In the genomic region with DNA sequence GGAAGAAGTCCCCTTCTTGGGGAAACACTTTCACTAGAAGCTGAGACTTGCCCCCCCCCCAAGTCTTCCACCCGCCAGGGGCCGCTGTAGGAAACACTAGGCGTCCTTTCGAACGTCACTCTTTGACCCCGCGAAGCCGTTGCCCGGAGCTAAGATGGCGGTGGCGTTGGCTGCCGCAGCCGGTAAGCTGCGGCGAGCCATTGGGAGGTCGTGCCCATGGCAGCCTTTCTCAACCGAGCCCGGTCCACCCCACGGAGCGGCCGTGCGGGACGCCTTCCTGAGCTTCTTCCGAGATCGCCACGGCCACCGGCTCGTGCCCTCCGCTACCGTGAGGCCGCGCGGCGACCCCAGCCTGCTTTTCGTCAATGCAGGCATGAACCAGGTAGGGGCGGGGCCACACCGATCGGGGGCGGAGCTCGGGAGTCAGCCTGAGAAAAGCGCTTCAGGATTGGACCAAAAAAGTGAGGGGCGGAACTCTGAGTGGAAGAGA, we compare ENCODE assay signal across 8 mouse cellular contexts. TPM values are rescaled to one million over a fixed set of nuclear protein-coding genes. Genes with fewer than 3 reads are reported as not detected.
DNase-seq lines count a peak whose midpoint lies in the region; ATAC-seq and TF ChIP-seq lines count a peak whose summit lies in the region.

Gene Aars2, plus strand, starts transcription at position 142 of the 490 bp plus-strand sequence.

- peak within 1 kb of the TSS; percentile 93 for H3K9ac ChIP-seq in heart, embryonic 11.5 days (ENCODE audit: low read depth, low read length)
- peak within 1 kb of the TSS; percentile 90 for H3K9ac ChIP-seq in kidney, embryonic 16.5 days (replicated peaks; ENCODE audit: low read length)
- peak within 1 kb of the TSS; percentile 91 for H3K9ac ChIP-seq in liver, adult 2 months (ENCODE audit: low read depth, low read length)

- H3ac ChIP-seq in myocyte (ENCODE audit: control insufficient read depth, insufficient read length), result peak within 1 kb of the TSS; percentile 78

- peak within 1 kb of the TSS; percentile 77; the same call in 1 of the 2 replicates for H3K27ac ChIP-seq in heart, embryonic 11.5 days (ENCODE audit: low read depth, low read length)
- H3K27ac ChIP-seq in kidney, embryonic 16.5 days (ENCODE audit: low read length), result peak within 1 kb of the TSS; percentile 84
- H3K27ac ChIP-seq in liver, adult 2 months (replicated peaks; ENCODE audit: insufficient read depth, low read depth, low read length), result peak within 1 kb of the TSS; percentile 84

- no peaks in the 10 kb centered on the region for H3K27me3 ChIP-seq in heart, embryonic 11.5 days (ENCODE audit: control insufficient read depth, insufficient read depth, low read length)
- H3K27me3 ChIP-seq in kidney, embryonic 16.5 days (ENCODE audit: insufficient read depth, low read length), result no peaks in the 10 kb centered on the region
- H3K27me3 ChIP-seq in liver, adult 2 months (ENCODE audit: control insufficient read depth, insufficient read depth, low read length), result no peaks in the 10 kb centered on the region
- no peaks in the 10 kb centered on the region for H3K27me3 ChIP-seq in myocyte (ENCODE audit: control insufficient read depth, insufficient read depth, insufficient read length)
- H3K27me3 ChIP-seq in splenic B cell, adult 2 months (ENCODE audit: control insufficient read depth, insufficient read depth, low read length, poor library complexity, severe bottlenecking), result no peaks in the 10 kb centered on the region

- H3K36me3 ChIP-seq in heart, embryonic 11.5 days (ENCODE audit: control insufficient read depth, insufficient read depth, low read length), result peaks cover 4% of the 10 kb centered on the region; the same call in 1 of the 2 replicates
- peaks cover 18% of the 10 kb centered on the region for H3K36me3 ChIP-seq in kidney, embryonic 16.5 days (ENCODE audit: insufficient read depth, low read length)
- H3K36me3 ChIP-seq in liver, adult 2 months (ENCODE audit: control insufficient read depth, insufficient read depth, low read length), result no peaks in the 10 kb centered on the region; the same call in 1 of the 2 replicates
- H3K36me3 ChIP-seq in myocyte (ENCODE audit: control insufficient read depth, insufficient read depth), result peaks cover 3% of the 10 kb centered on the region
- H3K36me3 ChIP-seq in splenic B cell, adult 2 months (ENCODE audit: control insufficient read depth, insufficient read depth, low read length, poor library complexity, severe bottlenecking), result no peaks in the 10 kb centered on the region

- H3K79me2 ChIP-seq in liver, adult 2 months (ENCODE audit: control insufficient read depth, insufficient read depth, low read length), result no peaks in the 10 kb centered on the region
- H3K79me2 ChIP-seq in myocyte (ENCODE audit: control insufficient read depth, insufficient read depth), result no peaks in the 10 kb centered on the region

- no peaks in the 10 kb centered on the region for H3K9me3 ChIP-seq in heart, embryonic 11.5 days (replicated peaks; ENCODE audit: control insufficient read depth, low read length)
- H3K9me3 ChIP-seq in kidney, embryonic 16.5 days (ENCODE audit: low read length), result no peaks in the 10 kb centered on the region

- peak; percentile 92 for ATAC-seq in erythroblast, adult 5-6 weeks (replicated peaks; ENCODE audit: low FRiP score, poor library complexity, severe bottlenecking)
- peak; percentile 86 for ATAC-seq in heart, embryonic 11.5 days (replicated peaks; ENCODE audit: insufficient number of reproducible peaks, low FRiP score, low TSS enrichment)
- peak; percentile 95 for ATAC-seq in kidney, embryonic 16.5 days (ENCODE audit: low FRiP score, low TSS enrichment)

- H3K4me2 ChIP-seq in heart, embryonic 11.5 days, result peak within 1 kb of the TSS; percentile 60
- peak within 1 kb of the TSS; percentile 48 for H3K4me2 ChIP-seq in kidney, embryonic 16.5 days (replicated peaks; ENCODE audit: low read depth, low read length)
- peak within 1 kb of the TSS; percentile 71 for H3K4me2 ChIP-seq in myocyte (ENCODE audit: low read depth)

- H3K4me3 ChIP-seq in heart, embryonic 11.5 days (ENCODE audit: low read depth, low read length), result peak within 1 kb of the TSS; percentile 79
- peak within 1 kb of the TSS; percentile 86 for H3K4me3 ChIP-seq in kidney, embryonic 16.5 days (ENCODE audit: low read length)
- H3K4me3 ChIP-seq in liver, adult 2 months (ENCODE audit: insufficient read depth, low read depth, low read length), result peak within 1 kb of the TSS; percentile 87
- H3K4me3 ChIP-seq in myocyte, result peak within 1 kb of the TSS; percentile 22

- peak; percentile 97 to 98 for DNase-seq in B cell, adult 2 months
- DNase-seq in brain, adult 2 months (ENCODE audit: low read depth, low spot score), result peak; percentile 97
- DNase-seq in liver, adult 2 months (ENCODE audit: extremely low read depth, low read depth, low spot score), result peak; percentile 76
- peak; percentile 96 for DNase-seq in splenic B cell, adult 2 months (ENCODE audit: low read depth, low spot score)

- H3K4me1 ChIP-seq in heart, embryonic 11.5 days (ENCODE audit: control insufficient read depth, insufficient read depth, low read length), result 0 out of 2 replicates have a peak, but pooled peaks cover 4% of the 10 kb centered on the region
- H3K4me1 ChIP-seq in kidney, embryonic 16.5 days (ENCODE audit: insufficient read depth, low read length), result peaks cover 5% of the 10 kb centered on the region; the same call in 1 of the 2 replicates
- H3K4me1 ChIP-seq in liver, adult 2 months (ENCODE audit: control insufficient read depth, insufficient read depth, low read length), result peaks cover 5% of the 10 kb centered on the region; the same call in 1 of the 2 replicates

- TF ChIP-seq POLR2A in liver, adult 2 months (IDR thresholded peaks at IDR 0.05; ENCODE audit: extremely low read depth, insufficient read depth, low read length), result peak; percentile 67; the same call in 1 of the 2 replicates
- peak; percentile 72 for TF ChIP-seq POLR2A in myocyte (IDR thresholded peaks at IDR 0.05; ENCODE audit: insufficient read length, low read depth)

- WGBS in heart, embryonic 11.5 days (ENCODE audit: insufficient replicate concordance), result under 1% methylated on average over 42 of the region's 42 CpGs
- WGBS in kidney, embryonic 16.5 days, result 0% methylated on average over 42 of the region's 42 CpGs
- under 1% methylated on average over 42 of the region's 42 CpGs for WGBS in liver, adult 2 months

- TF ChIP-seq CTCF in liver, adult 2 months (IDR thresholded peaks at IDR 0.05; ENCODE audit: low read depth, low read length), result peak; percentile 75

TF ChIP-seq in myocyte, 11 proteins besides CTCF, POLR2A, EP300 and RAD21:
- TF ChIP-seq MYOG (IDR thresholded peaks at IDR 0.05; ENCODE audit: control insufficient read depth in 1 of 3, insufficient read depth in 1 of 3, insufficient read length in 2 of 3, low read depth in 2 of 3) (no peak), USF1 (IDR thresholded peaks at IDR 0.05; ENCODE audit: low read depth) (no peak), MYOD1 (IDR thresholded peaks at IDR 0.05; ENCODE audit: control insufficient read depth in 1 of 3, insufficient read length in 2 of 3, low read depth in 2 of 3) (no peak), REST (IDR thresholded peaks at IDR 0.05; ENCODE audit: insufficient read depth, insufficient read length) (no peak), POLR2AphosphoS2 (IDR thresholded peaks at IDR 0.05; ENCODE audit: insufficient read length, low read depth) (peak; percentile 24), TCF12 (IDR thresholded peaks at IDR 0.05; ENCODE audit: insufficient read depth, poor library complexity, severe bottlenecking) (no peak), MAX (IDR thresholded peaks at IDR 0.05; ENCODE audit: low read depth) (no peak)

RNA-seq across cellular contexts. Expression of gene Aars2, which starts in this region (rescaled TPM):
- total RNA-seq in erythroblast, adult 5-6 weeks (2015; ENCODE audit: low replicate concordance), result 2.7 TPM in 1 of 2 replicates, not detected in the other
- total RNA-seq in erythroblast, adult 5-6 weeks (2017; ENCODE audit: low replicate concordance), result 1.5 and 3.7 TPM in 2 replicates
- polyA plus RNA-seq in heart, embryonic 11.5 days (2014; fragmentation: Nextera tagmentation; extraction: Ambion mirVana), result 12.1 and 18.5 TPM in 2 replicates
- polyA plus RNA-seq in kidney, embryonic 16.5 days (2015; fragmentation: Nextera tagmentation; extraction: Ambion mirVana), result 26.3 and 29.8 TPM in 2 replicates
- total RNA-seq in liver, adult 2 months (2014; rRNA removed), result 10.6 and 11.6 TPM in 2 replicates
- polyA plus RNA-seq in liver, adult 2 months (2012; rRNA removed), result 18.9 and 21.4 TPM in 2 replicates
- polyA plus RNA-seq in myocyte (2012; fragmentation: generic; extraction: Trizol), result 15.5 TPM

Comparison
In these comparisons a context has a peak if more than half of its experiments do, and no peak if none do; other contexts are left out.
1. Peak in every context shown above with its lines: DNase-seq, ATAC-seq, H3K4me3 ChIP-seq and H3K27ac ChIP-seq.
2. H3K4me3 ChIP-seq: peak in every context shown above with its lines; median percentile 87 in liver, adult 2 months; 86 in kidney, embryonic 16.5 days; 79 in heart, embryonic 11.5 days; 22 in myocyte.